Mouse (Mus musculus) cerebellum, adult 2 months (tissue): ENCODE measurements around the gene Rbm47. TPM values are rescaled to one million over a fixed set of nuclear protein-coding genes. Genes with fewer than 3 reads are reported as not detected.

ENCODE experiments used
- DNase-seq, 2 experiments: peaks; one replicate each; pipeline ENCODE4 v3.0.0; 2021
- H3K27ac ChIP-seq: fragments of 200-500 bp; 2 replicates; pipeline ENCODE4 v1.5.1; 2012; ENCODE audit warnings: low read length, control low read depth, inconsistent platforms; ENCODE audit not compliant: insufficient read depth
- H3K27me3 ChIP-seq: fragments of 200-500 bp; 2 replicates; pipeline ENCODE4 v1.6.1; 2012; ENCODE audit warnings: inconsistent platforms, mild to moderate bottlenecking, low read length, moderate library complexity; ENCODE audit not compliant: control insufficient read depth, insufficient read depth
- H3K4me1 ChIP-seq: fragments of 200-500 bp; 2 replicates; pipeline ENCODE4 v1.6.1; 2011; ENCODE audit warnings: low read length; ENCODE audit not compliant: control insufficient read depth, insufficient read depth
- H3K4me3 ChIP-seq: fragments of 200-500 bp; replicated peaks from 2 replicates; pipeline ENCODE3; 2011; ENCODE audit warnings: mild to moderate bottlenecking, low read depth, low read length, control low read depth; ENCODE audit not compliant: insufficient read depth
- CTCF ChIP-seq: fragments of 200-500 bp; IDR thresholded peaks from 2 replicates; pipeline ENCODE4 v1.5.1; 2011; ENCODE audit warnings: low read depth, mild to moderate bottlenecking, control low read depth, low read length, moderate library complexity, borderline replicate concordance; ENCODE audit not compliant: insufficient read depth
- POLR2A ChIP-seq: fragments of 200-500 bp; IDR thresholded peaks from 2 replicates; pipeline ENCODE4 v1.6.1; 2011; ENCODE audit warnings: low read length, control low read depth, borderline replicate concordance; ENCODE audit not compliant: insufficient read depth
- WGBS: fragments of 180-500 bp; shearing (Covaris S2); methylation state at CpG from one replicate; pipeline ENCODE4 v1.1.7; 2018; 5-methylcytosine and 5-hydroxymethylcytosine counted together
- polyA plus RNA-seq: library from polyadenylated mRNA; depleted of rRNA; stranded (reverse); fragments of >200 nt; gene quantifications from 2 replicates; pipeline ENCODE4 v1.2.3, GENCODE M21; 2012

Gene Rbm47
- polyA plus RNA-seq, 1 experiment, result 0.49 TPM

DNA sequence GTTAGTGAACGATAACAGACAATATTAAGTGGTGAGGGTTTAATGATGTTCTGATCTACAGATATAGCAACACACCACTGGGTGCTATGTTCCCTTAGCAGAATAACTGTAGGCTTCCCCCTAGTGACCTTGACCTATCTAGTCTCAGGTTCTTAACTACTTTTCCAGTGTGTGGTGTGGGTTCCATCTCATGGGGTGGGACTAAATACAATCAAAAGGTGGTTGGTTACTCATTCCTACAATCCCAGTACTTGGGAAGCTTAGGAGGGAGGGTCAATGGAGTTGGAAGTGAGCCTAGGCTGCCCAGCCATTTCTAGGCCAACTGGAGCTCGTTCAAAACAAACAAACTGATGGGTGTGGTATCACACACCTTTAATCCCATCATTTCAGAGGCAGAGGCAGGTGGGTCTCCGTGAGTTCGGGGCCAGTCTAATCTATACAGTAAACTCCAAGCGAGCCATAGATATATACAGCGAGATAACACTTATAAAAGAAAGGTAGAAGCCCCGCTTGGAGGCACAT is 94.4 kb downstream of the Rbm47 start:
- Histone ChIP-seq H3K4me3 (no peak overlapping the region), H3K27me3 (no peaks in the 10 kb centered on the region), H3K27ac (no peak overlapping the region), H3K4me1 (no peaks in the 10 kb centered on the region)
- no peak for TF ChIP-seq POLR2A
- no peak for TF ChIP-seq CTCF
- WGBS, result 89% methylated on average over 7 of the region's 7 CpGs
- DNase-seq, result no peak

DNA sequence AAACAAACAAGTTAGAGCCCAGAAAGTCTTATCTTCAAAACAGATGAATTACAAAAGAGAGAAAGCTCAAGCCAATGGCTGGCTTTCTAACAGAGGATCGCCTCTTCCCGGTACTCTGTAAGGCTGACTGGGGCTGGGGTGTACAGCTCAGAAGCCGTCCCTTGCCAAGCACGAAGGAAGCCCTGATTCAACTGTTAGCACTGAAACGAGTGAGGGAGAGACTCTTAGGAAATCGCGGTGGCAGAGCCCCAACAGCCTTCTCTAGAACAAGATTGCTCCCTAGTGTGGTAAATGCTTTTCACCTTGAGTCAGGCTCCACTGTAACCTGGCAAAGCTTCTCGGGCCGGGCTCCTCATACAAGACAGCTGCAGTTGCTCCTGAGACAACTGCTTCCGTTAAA is 95.5 kb downstream of the Rbm47 start:
- DNase-seq, result no peak
- no peaks in the 10 kb centered on the region for H3K27me3 ChIP-seq
- H3K4me1 ChIP-seq, result no peaks in the 10 kb centered on the region
- no peak for TF ChIP-seq POLR2A
- TF ChIP-seq CTCF, result no peak
- WGBS, result 32% methylated on average over 10 of the region's 10 CpGs
- no peak overlapping the region for H3K27ac ChIP-seq
- H3K4me3 ChIP-seq, result no peak overlapping the region

DNA sequence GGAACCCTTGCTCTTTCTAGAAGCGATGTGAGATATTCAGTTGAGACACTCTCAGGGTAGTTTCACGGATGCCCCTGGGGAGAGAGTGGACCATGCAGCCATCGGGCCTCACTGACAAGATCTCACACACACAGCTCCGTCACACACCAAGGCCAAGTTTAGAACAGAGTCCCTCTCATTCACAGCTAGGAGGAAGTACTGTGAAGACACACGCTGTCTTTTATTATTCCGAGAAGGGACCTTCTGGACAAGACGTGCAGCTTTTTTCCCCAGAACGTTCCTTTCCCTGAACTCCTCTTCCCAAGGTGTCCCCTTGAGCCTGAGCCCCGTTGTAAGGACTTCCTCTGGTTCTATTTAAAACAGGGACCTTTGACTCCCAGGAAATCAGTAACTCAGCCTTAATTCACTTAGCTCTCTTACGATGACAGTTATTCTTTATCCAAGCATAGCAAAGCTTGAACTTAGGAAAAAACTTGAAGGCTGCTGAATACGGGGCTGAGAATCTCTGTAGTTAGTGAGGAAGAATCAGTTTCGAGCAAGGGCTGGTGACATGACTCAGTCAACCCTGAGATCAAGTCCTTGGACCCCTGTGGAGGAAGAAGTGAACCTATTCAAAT is 96.1 kb downstream of the Rbm47 start:
- DNase-seq, result no peak
- TF ChIP-seq POLR2A (no peak), CTCF (no peak)
- Histone ChIP-seq H3K4me3 (no peak overlapping the region), H3K27ac (no peak overlapping the region), H3K4me1 (no peaks in the 10 kb centered on the region), H3K27me3 (no peaks in the 10 kb centered on the region)
- 72% methylated on average over 12 of the region's 12 CpGs for WGBS

DNA sequence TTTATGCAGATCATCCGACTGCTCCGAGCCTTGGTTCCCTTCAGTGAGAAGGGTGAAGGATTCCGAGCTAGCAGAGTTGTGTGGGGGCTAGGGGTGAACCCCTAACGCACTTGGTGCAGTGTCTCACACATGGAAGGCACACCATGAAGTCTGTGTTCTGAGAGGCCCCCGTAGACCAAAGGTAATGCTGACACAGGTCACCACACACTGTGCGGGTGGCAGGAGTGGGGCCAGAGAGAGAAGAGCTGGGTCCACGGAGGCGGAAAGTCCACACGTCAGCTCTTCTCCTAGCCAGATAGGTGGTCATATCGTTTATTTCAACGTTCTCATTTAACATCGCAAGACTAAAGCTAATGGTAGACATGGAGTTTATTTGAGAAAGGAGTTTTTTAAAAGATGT is 97.0 kb downstream of the Rbm47 start:
- WGBS, result 92% methylated on average over 12 of the region's 12 CpGs
- DNase-seq, result no peak
- no peak overlapping the region for H3K27ac ChIP-seq
- H3K4me1 ChIP-seq, result no peaks in the 10 kb centered on the region
- no peak for TF ChIP-seq CTCF
- no peak for TF ChIP-seq POLR2A
- no peak overlapping the region for H3K4me3 ChIP-seq
- no peaks in the 10 kb centered on the region for H3K27me3 ChIP-seq

DNA sequence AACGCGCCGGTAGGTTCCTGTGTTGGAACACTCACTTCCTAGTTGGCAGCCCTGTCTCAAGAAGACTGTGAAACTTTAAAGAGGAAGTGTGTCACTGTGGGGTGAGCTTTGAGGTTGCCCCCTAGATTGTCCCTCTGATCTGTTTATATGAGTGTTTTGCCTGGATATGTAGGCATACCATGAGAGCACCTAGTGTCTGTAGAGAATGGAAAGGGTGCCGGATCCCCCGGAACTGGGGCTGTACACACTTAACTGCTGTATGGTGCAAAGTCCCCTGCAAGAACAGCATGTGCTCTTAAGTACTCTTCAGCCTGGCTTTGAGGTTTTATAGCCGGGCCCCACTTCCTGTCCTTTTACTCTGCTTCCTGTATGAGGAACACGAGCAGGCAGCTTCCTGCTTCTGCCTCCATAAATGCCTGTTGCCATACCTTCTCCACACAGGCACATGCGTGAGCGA is 97.9 kb downstream of the Rbm47 start:
- Histone ChIP-seq H3K27ac (no peak overlapping the region), H3K4me1 (no peaks in the 10 kb centered on the region), H3K27me3 (no peaks in the 10 kb centered on the region; the same call in 1 of the 2 replicates), H3K4me3 (no peak overlapping the region)
- DNase-seq, result no peak
- TF ChIP-seq POLR2A (no peak), CTCF (no peak)
- 92% methylated on average over 9 of the region's 9 CpGs for WGBS

DNA sequence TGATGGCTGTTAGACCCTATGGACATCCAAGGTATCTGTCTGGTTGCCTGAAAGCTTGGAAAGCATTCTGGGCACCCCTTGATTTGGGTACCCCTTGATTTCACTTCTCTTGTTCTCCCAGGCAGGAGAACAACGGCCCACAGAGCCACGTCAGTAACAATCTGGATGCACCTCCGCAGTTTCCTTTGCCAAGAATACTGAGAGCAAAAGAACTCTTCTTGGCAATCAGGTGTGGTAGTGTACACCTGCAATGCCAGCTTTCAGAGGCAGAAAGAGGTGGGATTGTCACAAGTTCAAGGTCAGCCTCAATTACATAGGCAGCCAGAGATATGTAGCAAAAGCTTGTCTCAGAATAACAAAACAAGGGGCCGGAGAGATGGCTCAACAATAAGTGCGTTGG is 98.7 kb downstream of the Rbm47 start:
- H3K27ac ChIP-seq, result no peak overlapping the region
- 79% methylated on average over 5 of the region's 5 CpGs for WGBS
- H3K4me1 ChIP-seq, result no peaks in the 10 kb centered on the region
- no peak for DNase-seq
- H3K4me3 ChIP-seq, result no peak overlapping the region
- H3K27me3 ChIP-seq, result no peaks in the 10 kb centered on the region; the same call in 1 of the 2 replicates
- TF ChIP-seq CTCF (no peak), POLR2A (no peak)

DNA sequence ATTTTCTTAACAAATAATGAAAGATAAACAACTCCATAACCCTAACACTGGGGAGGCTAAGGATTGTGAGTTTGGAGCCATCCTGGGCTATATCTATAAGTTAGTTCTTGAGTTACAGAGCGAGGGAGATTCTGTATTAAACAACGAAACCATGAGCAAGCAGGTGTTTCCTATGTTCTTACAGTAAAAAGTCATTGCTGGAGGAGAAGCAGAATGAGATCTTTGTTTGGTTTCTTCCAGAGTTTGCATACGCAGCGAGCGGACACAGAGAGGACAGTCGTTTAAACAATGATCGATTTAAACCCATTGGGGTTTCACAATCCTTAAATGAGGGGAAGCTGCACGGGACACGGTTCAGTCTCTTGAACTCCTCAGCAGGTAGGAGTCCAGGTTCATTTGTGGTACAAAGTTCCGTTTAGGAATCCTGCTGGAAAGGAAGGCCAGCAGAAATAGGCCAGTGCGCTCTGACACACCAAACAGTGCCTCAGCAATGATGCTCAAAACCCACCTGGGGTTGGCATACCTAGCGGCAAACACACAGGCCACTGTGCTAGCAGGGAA is 99.2 kb downstream of the Rbm47 start:
- no peak for DNase-seq
- H3K4me3 ChIP-seq, result no peak overlapping the region
- H3K27me3 ChIP-seq, result no peaks in the 10 kb centered on the region; the same call in 1 of the 2 replicates
- H3K27ac ChIP-seq, result no peak overlapping the region
- 88% methylated on average over 12 of the region's 12 CpGs for WGBS
- TF ChIP-seq CTCF (no peak), POLR2A (no peak)
- no peaks in the 10 kb centered on the region for H3K4me1 ChIP-seq

DNA sequence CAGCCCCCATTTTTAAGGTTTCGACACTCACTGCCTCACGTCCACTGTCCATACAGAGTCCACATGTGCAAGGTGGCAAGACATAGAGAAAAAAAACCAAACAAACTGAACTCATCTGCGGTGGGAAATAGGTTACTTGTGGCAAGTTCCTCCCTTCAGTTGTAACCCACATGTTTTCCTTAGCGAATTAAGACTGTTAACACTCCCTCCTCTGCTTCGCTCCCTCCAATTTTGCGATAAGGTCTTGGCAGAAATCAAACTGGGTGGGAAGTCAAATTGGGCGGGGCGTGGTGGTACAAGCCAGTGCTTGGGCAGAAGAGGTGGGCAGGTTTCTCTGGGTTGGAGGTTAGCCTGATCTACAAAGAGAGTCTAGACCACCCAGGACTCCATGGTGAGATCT is 101.2 kb downstream of the Rbm47 start:
- Histone ChIP-seq H3K27ac (no peak overlapping the region), H3K27me3 (no peaks in the 10 kb centered on the region; the same call in 1 of the 2 replicates), H3K4me3 (no peak overlapping the region), H3K4me1 (no peaks in the 10 kb centered on the region)
- WGBS, result 87% methylated on average over 8 of the region's 8 CpGs
- DNase-seq, result no peak
- TF ChIP-seq CTCF, result no peak
- no peak for TF ChIP-seq POLR2A
